Mouse (Mus musculus) limb, embryonic 12.5 days (tissue): ENCODE measurements around the gene Opn5. TPM values are rescaled to one million over a fixed set of nuclear protein-coding genes. Genes with fewer than 3 reads are reported as not detected.

Experiments
- ATAC-seq: fragments of 200-750 bp; cut with Nextera tagmentation; 2 replicates; pipeline ENCODE4 v1.8.0; 2017; ENCODE audit warnings: low read depth, moderate TSS enrichment; ENCODE audit not compliant: insufficient number of reproducible peaks, insufficient read depth, low FRiP score, low TSS enrichment
- H3K27ac ChIP-seq: fragments of 300-500 bp; sonication (generic); 2 replicates; pipeline ENCODE4 v1.5.1; 2016; ENCODE audit warnings: mild to moderate bottlenecking, moderate library complexity
- H3K27me3 ChIP-seq: fragments of 300-500 bp; sonication (generic); 2 replicates; pipeline ENCODE4 v1.6.1; 2016; ENCODE audit warnings: mild to moderate bottlenecking, moderate library complexity
- H3K36me3 ChIP-seq: fragments of 300-500 bp; sonication (generic); 2 replicates; pipeline ENCODE4 v1.6.1; 2016; ENCODE audit warnings: mild to moderate bottlenecking, moderate library complexity
- H3K4me1 ChIP-seq: fragments of 300-500 bp; sonication (generic); replicated peaks from 2 replicates; pipeline ENCODE4 v1.6.1; 2016
- H3K4me2 ChIP-seq: fragments of 300-500 bp; sonication (generic); 2 replicates; pipeline ENCODE4 v1.6.1; 2016; ENCODE audit warnings: mild to moderate bottlenecking, moderate library complexity
- H3K4me3 ChIP-seq: fragments of 300-500 bp; sonication (generic); replicated peaks from 2 replicates; pipeline ENCODE4 v1.5.1; 2016; ENCODE audit warnings: mild to moderate bottlenecking
- H3K9ac ChIP-seq: fragments of 300-500 bp; sonication (generic); replicated peaks from 2 replicates; pipeline ENCODE4 v1.6.1; 2016; ENCODE audit warnings: mild to moderate bottlenecking, moderate library complexity
- H3K9me3 ChIP-seq: fragments of 300-500 bp; sonication (generic); 2 replicates; pipeline ENCODE4 v1.6.1; 2016; ENCODE audit warnings: mild to moderate bottlenecking, moderate library complexity
- WGBS: fragments of 180-500 bp; shearing (Covaris S2); methylation state at CpG from one replicate; pipeline ENCODE4 v1.1.7; 2016; 5-methylcytosine and 5-hydroxymethylcytosine counted together
- polyA plus RNA-seq: library from polyadenylated mRNA; unstranded; fragments of >200 nt; fragmentation: Nextera tagmentation; extraction: Ambion mirVana; gene quantifications from 2 replicates; pipeline ENCODE4 v1.2.1, GENCODE M21; 2016

Opn5 gene
- not detected in 2 replicates for polyA plus RNA-seq

- no peaks in the 10 kb centered on the region for H3K36me3 ChIP-seq
Measured at GRCm38 (mm10) chr17:42611295-42611694, at the start of gene Opn5. Gene Opn5 (minus strand): TSS chr17:42611395.

GRCm38 (mm10) chr17:42658634-42659422, 47.6 kb upstream of the Opn5 start:
- no peak overlapping the region for H3K9ac ChIP-seq
- H3K4me3 ChIP-seq, result no peak overlapping the region
- H3K36me3 ChIP-seq, result no peaks in the 10 kb centered on the region
- H3K9me3 ChIP-seq, result no peaks in the 10 kb centered on the region
- no peaks in the 10 kb centered on the region for H3K27me3 ChIP-seq
- ATAC-seq, result peak; percentile 56; the same call in 1 of the 2 replicates
- peak overlapping the region; percentile 39; the same call in 1 of the 2 replicates for H3K4me2 ChIP-seq
- WGBS, result 23% methylated on average over 14 of the region's 14 CpGs
- no peak overlapping the region for H3K27ac ChIP-seq
- no peaks in the 10 kb centered on the region for H3K4me1 ChIP-seq

More at GRCm38 (mm10) chr17:42611295-42611694, at the start of gene Opn5:
- H3K27me3 ChIP-seq, result no peaks in the 10 kb centered on the region
- no peak within 1 kb of the TSS for H3K4me2 ChIP-seq
- no peaks in the 10 kb centered on the region for H3K4me1 ChIP-seq
- no peak within 1 kb of the TSS for H3K4me3 ChIP-seq
- ATAC-seq, result no peak
- H3K9me3 ChIP-seq, result no peaks in the 10 kb centered on the region
- no peak within 1 kb of the TSS for H3K9ac ChIP-seq
- H3K27ac ChIP-seq, result no peak within 1 kb of the TSS
- 79% methylated on average over 8 of the region's 8 CpGs for WGBS

GRCm38 (mm10) chr17:42643416-42643815, 32.2 kb upstream of the Opn5 start:
- 85% methylated on average over 3 of the region's 3 CpGs for WGBS
- Histone ChIP-seq H3K27me3 (no peaks in the 10 kb centered on the region), H3K4me3 (no peak overlapping the region), H3K9ac (no peak overlapping the region), H3K9me3 (no peaks in the 10 kb centered on the region), H3K36me3 (no peaks in the 10 kb centered on the region), H3K4me1 (no peaks in the 10 kb centered on the region), H3K27ac (no peak overlapping the region), H3K4me2 (no peak overlapping the region)
- ATAC-seq, result no peak

- no peak overlapping the region for H3K27ac ChIP-seq
- WGBS, result 87% methylated on average over 2 of the region's 2 CpGs
- ATAC-seq, result no peak
- no peaks in the 10 kb centered on the region for H3K9me3 ChIP-seq
- H3K4me3 ChIP-seq, result no peak overlapping the region
- H3K4me2 ChIP-seq, result no peak overlapping the region
- no peaks in the 10 kb centered on the region for H3K27me3 ChIP-seq
- no peaks in the 10 kb centered on the region for H3K36me3 ChIP-seq
- no peak overlapping the region for H3K9ac ChIP-seq
- no peaks in the 10 kb centered on the region for H3K4me1 ChIP-seq
Measured at GRCm38 (mm10) chr17:42630206-42630605, 19.0 kb upstream of the Opn5 start.

GRCm38 (mm10) chr17:42613043-42613737, 2.0 kb upstream of the Opn5 start:
- WGBS, result 34% methylated on average over 6 of the region's 6 CpGs

GRCm38 (mm10) chr17:42608270-42608669, 2.9 kb downstream of the Opn5 start:
- H3K4me3 ChIP-seq, result no peak overlapping the region
- H3K9ac ChIP-seq, result no peak overlapping the region
- WGBS, result 58% methylated on average over 3 of the region's 3 CpGs
- H3K36me3 ChIP-seq, result no peaks in the 10 kb centered on the region
- H3K9me3 ChIP-seq, result no peaks in the 10 kb centered on the region
- no peak overlapping the region for H3K27ac ChIP-seq
- H3K27me3 ChIP-seq, result no peaks in the 10 kb centered on the region
- no peak for ATAC-seq
- no peaks in the 10 kb centered on the region for H3K4me1 ChIP-seq
- H3K4me2 ChIP-seq, result no peak overlapping the region

More at GRCm38 (mm10) chr17:42613043-42613737, 2.0 kb upstream of the Opn5 start:
- H3K27ac ChIP-seq, result no peak overlapping the region
- H3K27me3 ChIP-seq, result no peaks in the 10 kb centered on the region
- H3K4me1 ChIP-seq, result no peaks in the 10 kb centered on the region
- no peak overlapping the region for H3K4me3 ChIP-seq
- no peak for ATAC-seq
- H3K4me2 ChIP-seq, result no peak overlapping the region
- H3K9me3 ChIP-seq, result no peaks in the 10 kb centered on the region
- no peaks in the 10 kb centered on the region for H3K36me3 ChIP-seq
- no peak overlapping the region for H3K9ac ChIP-seq

DNA sequence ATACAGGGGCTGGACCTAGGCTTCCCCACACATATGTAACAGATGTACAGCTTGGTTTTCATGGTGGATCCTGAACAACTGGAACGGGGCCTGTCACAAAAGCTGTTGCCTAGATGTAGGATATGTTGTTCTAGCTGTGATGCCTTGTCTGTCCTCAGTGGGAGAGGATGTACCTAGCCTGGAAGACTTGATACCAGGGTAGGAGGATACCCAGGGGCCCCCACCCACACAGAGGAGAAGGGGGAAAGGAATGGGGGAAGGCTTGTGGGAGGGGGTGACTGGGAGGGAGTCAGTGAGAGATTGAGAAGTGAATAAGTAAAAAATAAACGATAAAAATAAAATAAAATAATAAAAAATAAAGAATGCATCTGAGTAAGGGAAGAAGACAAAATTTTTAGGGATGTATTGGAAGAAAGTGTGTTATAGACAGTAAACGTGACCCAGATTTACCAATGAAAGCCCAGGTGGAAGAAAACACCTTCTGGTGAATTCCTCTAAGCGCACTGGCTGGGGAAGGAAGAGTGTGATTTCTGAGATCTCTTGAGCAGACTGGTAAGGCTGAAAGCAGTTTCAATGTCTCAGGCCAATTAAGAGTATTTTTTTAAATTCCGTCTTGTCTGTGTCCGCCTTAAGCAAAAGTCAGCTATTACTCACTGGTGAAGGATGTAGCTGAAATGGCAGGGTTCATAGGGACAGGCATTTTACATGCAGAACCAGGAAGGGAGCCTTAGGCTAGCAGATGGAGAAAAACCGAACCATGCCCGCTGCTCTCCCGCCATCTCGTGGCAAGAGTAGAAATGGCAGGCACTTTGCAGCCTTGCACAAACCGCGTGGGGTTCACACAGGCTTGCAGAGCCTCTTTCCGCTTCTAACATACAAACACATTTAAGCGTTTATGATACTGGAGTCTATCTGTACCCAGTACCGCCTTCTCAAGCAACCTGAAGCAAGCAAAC, 8.1 kb downstream of the Opn5 start:
- no peaks in the 10 kb centered on the region for H3K36me3 ChIP-seq
- no peak overlapping the region for H3K4me3 ChIP-seq
- no peaks in the 10 kb centered on the region for H3K27me3 ChIP-seq
- H3K27ac ChIP-seq, result no peak overlapping the region
- H3K4me1 ChIP-seq, result no peaks in the 10 kb centered on the region
- no peak overlapping the region for H3K4me2 ChIP-seq
- no peaks in the 10 kb centered on the region for H3K9me3 ChIP-seq
- no peak overlapping the region for H3K9ac ChIP-seq
- WGBS, result 30% methylated on average over 15 of the region's 15 CpGs
- ATAC-seq, result peak; percentile 67; the same call in 1 of the 2 replicates

GRCm38 (mm10) chr17:42586486-42586885, 24.7 kb downstream of the Opn5 start:
- Histone ChIP-seq H3K4me3 (no peak overlapping the region), H3K4me1 (no peaks in the 10 kb centered on the region), H3K4me2 (no peak overlapping the region), H3K27ac (no peak overlapping the region), H3K27me3 (no peaks in the 10 kb centered on the region), H3K9ac (no peak overlapping the region), H3K36me3 (no peaks in the 10 kb centered on the region), H3K9me3 (no peaks in the 10 kb centered on the region)
- ATAC-seq, result no peak
- 84% methylated on average over 1 of the region's 1 CpGs for WGBS

GRCm38 (mm10) chr17:42583029-42583331, 28.2 kb downstream of the Opn5 start:
- Histone ChIP-seq H3K4me3 (no peak overlapping the region), H3K27ac (no peak overlapping the region), H3K4me1 (no peaks in the 10 kb centered on the region), H3K36me3 (no peaks in the 10 kb centered on the region), H3K27me3 (no peaks in the 10 kb centered on the region), H3K4me2 (no peak overlapping the region), H3K9ac (no peak overlapping the region), H3K9me3 (no peaks in the 10 kb centered on the region)
- ATAC-seq, result no peak
- WGBS, result 98% methylated on average over 2 of the region's 2 CpGs

- no peak overlapping the region for H3K27ac ChIP-seq
- 84% methylated on average over 1 of the region's 1 CpGs for WGBS
- no peak overlapping the region for H3K4me2 ChIP-seq
- no peaks in the 10 kb centered on the region for H3K27me3 ChIP-seq
- no peaks in the 10 kb centered on the region for H3K9me3 ChIP-seq
- no peak overlapping the region for H3K9ac ChIP-seq
- H3K4me3 ChIP-seq, result no peak overlapping the region
- ATAC-seq, result no peak
- peaks cover 4% of the 10 kb centered on the region for H3K4me1 ChIP-seq
- no peaks in the 10 kb centered on the region for H3K36me3 ChIP-seq
Measured at GRCm38 (mm10) chr17:42582281-42583028, 28.7 kb downstream of the Opn5 start.
